Mouse (Mus musculus) sigmoid colon, adult 10 weeks (tissue): ENCODE data around the gene Olfr368. TPM values are rescaled to one million over a fixed set of nuclear protein-coding genes. Genes with fewer than 3 reads are reported as not detected.

Experiments
- polyA plus RNA-seq: library from polyadenylated mRNA; stranded (reverse); fragments of 350-450 nt; fragmentation: Illumina TruSeq; extraction: RNeasy Lipid Tissue Mini Kit (QIAGEN cat#74804); gene quantifications from one replicate; pipeline ENCODE4 v1.2.3, GENCODE M21; 2014; ENCODE audit warnings: low read depth, low replicate concordance

The Olfr368 gene
- not detected for polyA plus RNA-seq

GRCm38 (mm10) chr2:37326215-37326614, at the start of gene Olfr368:
Gene Olfr368 (plus strand): TSS chr2:37326515.

GRCm38 (mm10) chr2:37358633-37359540, 32.6 kb downstream of the Olfr368 start, which contains the start of gene Pdcl:
Gene Pdcl (minus strand): TSS chr2:37359332.

Other genes with a start within 250 kb of the Olfr368 start
- gene Olfr361, start 237.2 kb upstream of the Olfr368 start, polyA plus RNA-seq = not detected
- gene Olfr362, start 208.6 kb upstream of the Olfr368 start, polyA plus RNA-seq = not detected
- gene Olfr364-ps1, start 187.2 kb upstream of the Olfr368 start, polyA plus RNA-seq = not detected
- not detected for gene Olfr365, start 138.3 kb upstream of the Olfr368 start, polyA plus RNA-seq
- not detected for gene Olfr366, start 114.9 kb upstream of the Olfr368 start, polyA plus RNA-seq
- 98.2 TPM for gene Pdcl, start 32.8 kb downstream of the Olfr368 start, polyA plus RNA-seq
- gene Rc3h2, start 96.4 kb downstream of the Olfr368 start, polyA plus RNA-seq = 60.8 TPM
- 26.0 TPM for gene Zbtb26, start 116.6 kb downstream of the Olfr368 start, polyA plus RNA-seq
- gene Zbtb6, start 116.7 kb downstream of the Olfr368 start, polyA plus RNA-seq = 62.8 TPM
- 44.6 TPM for gene Rabgap1, start 116.8 kb downstream of the Olfr368 start, polyA plus RNA-seq
- 0.54 TPM for gene Gpr21, start 189.8 kb downstream of the Olfr368 start, polyA plus RNA-seq